Mouse (Mus musculus): ENCODE measurements around the gene Mfsd9. TPM values are rescaled to one million over a fixed set of nuclear protein-coding genes. Genes with fewer than 3 reads are reported as not detected.

Gene Mfsd9
- total and polyA plus RNA-seq, 2 experiments from 2014 or later = 1.2 to 3.5 TPM

DNA sequence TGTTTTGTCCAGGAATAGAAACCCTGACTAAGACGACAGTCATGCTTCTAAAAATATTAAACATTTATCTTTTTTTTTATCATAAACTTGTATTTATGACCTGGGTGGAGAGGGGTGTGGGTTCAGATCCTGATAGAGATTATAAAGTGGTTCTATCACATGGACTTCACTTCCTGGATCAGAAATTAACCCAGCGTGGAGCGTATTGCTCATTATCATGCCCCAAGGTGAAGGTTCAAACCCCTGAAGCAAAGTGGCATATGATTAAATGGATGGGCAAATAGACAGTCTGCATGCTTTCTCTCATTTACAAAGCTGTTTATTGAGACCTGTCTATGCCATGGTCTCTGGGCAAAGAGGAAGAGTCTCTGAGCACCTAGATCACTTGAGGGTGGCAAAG, 13.7 kb downstream of the Mfsd9 start:
- TF ChIP-seq EP300 (IDR thresholded peaks at IDR 0.05; ENCODE audit: low read depth) (no peak), CTCF (IDR thresholded peaks at IDR 0.05; ENCODE audit: low read depth) (no peak)
- H3K4me3 ChIP-seq (ENCODE audit: low read depth, low read length) = no peak overlapping the region
- H3K4me1 ChIP-seq (ENCODE audit: control insufficient read depth, insufficient read depth) = no peaks in the 10 kb centered on the region
- H3K27me3 ChIP-seq (ENCODE audit: control insufficient read depth, insufficient read depth, low read length) = no peaks in the 10 kb centered on the region
- H3K9me3 ChIP-seq (replicated peaks; ENCODE audit: control insufficient read depth, low read length) = peaks cover 12% of the 10 kb centered on the region
- DNase-seq (ENCODE audit: low spot score) = no peak
- no peak overlapping the region for H3K27ac ChIP-seq (ENCODE audit: low read depth)
- no peak overlapping the region for H3K9ac ChIP-seq (replicated peaks; ENCODE audit: low read depth, low read length)
- H3K36me3 ChIP-seq (replicated peaks; ENCODE audit: control insufficient read depth, insufficient read depth, low read length) = peaks cover 38% of the 10 kb centered on the region
- H3K4me2 ChIP-seq (ENCODE audit: low read depth, low read length) = no peak overlapping the region
- WGBS = 75% methylated on average over 3 of the region's 3 CpGs
- no peak for ATAC-seq (ENCODE audit: insufficient read depth, low read depth)

DNA sequence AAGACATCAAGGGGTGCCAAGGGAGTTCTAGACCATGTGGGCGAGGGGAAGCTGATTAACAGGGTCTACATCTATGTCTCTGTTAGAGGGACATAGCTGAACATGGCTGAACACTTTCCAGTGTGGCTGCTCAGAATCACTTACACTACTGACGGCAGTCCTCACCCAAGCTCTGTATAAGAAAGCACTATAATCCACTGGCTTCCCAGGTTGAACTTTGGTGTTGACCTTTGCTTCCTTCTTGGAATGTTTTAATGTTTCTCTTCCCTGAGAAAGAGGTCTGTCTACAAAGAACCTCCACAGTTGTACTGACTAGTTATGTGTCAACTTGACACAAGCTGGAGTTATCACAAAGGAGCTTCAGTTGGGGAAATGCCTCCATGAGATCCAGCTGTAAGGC, 14.4 kb downstream of the Mfsd9 start:
- peaks cover 38% of the 10 kb centered on the region for H3K36me3 ChIP-seq (replicated peaks; ENCODE audit: control insufficient read depth, insufficient read depth, low read length)
- TF ChIP-seq EP300 (IDR thresholded peaks at IDR 0.05; ENCODE audit: low read depth) = no peak
- TF ChIP-seq CTCF (IDR thresholded peaks at IDR 0.05; ENCODE audit: low read depth) = no peak
- no peaks in the 10 kb centered on the region for H3K4me1 ChIP-seq (ENCODE audit: control insufficient read depth, insufficient read depth)
- H3K27ac ChIP-seq (ENCODE audit: low read depth) = no peak overlapping the region
- peaks cover 12% of the 10 kb centered on the region for H3K9me3 ChIP-seq (replicated peaks; ENCODE audit: control insufficient read depth, low read length)
- no peak overlapping the region for H3K4me3 ChIP-seq (ENCODE audit: low read depth, low read length)
- DNase-seq (ENCODE audit: low spot score) (no peak), ATAC-seq (ENCODE audit: insufficient read depth, low read depth) (no peak)
- H3K27me3 ChIP-seq (ENCODE audit: control insufficient read depth, insufficient read depth, low read length) = no peaks in the 10 kb centered on the region
- H3K9ac ChIP-seq (replicated peaks; ENCODE audit: low read depth, low read length) = no peak overlapping the region
- H3K4me2 ChIP-seq (ENCODE audit: low read depth, low read length) = no peak overlapping the region
- 70% methylated on average over 2 of the region's 2 CpGs for WGBS

GRCm38 (mm10) chr1:40774040-40774439, 16.4 kb downstream of the Mfsd9 start:
- H3K9me3 ChIP-seq (replicated peaks; ENCODE audit: control insufficient read depth, low read length) = peaks cover 7% of the 10 kb centered on the region
- peaks cover 21% of the 10 kb centered on the region for H3K36me3 ChIP-seq (replicated peaks; ENCODE audit: control insufficient read depth, insufficient read depth, low read length)
- no peak for ATAC-seq (ENCODE audit: insufficient read depth, low read depth)
- no peak overlapping the region for H3K9ac ChIP-seq (replicated peaks; ENCODE audit: low read depth, low read length)
- H3K27ac ChIP-seq (ENCODE audit: low read depth) = no peak overlapping the region
- TF ChIP-seq EP300 (IDR thresholded peaks at IDR 0.05; ENCODE audit: low read depth) (no peak), CTCF (IDR thresholded peaks at IDR 0.05; ENCODE audit: low read depth) (no peak)
- H3K4me1 ChIP-seq (ENCODE audit: control insufficient read depth, insufficient read depth) = no peaks in the 10 kb centered on the region
- WGBS = 92% methylated on average over 10 of the region's 10 CpGs
- H3K27me3 ChIP-seq (ENCODE audit: control insufficient read depth, insufficient read depth, low read length) = no peaks in the 10 kb centered on the region
- no peak overlapping the region for H3K4me3 ChIP-seq (ENCODE audit: low read depth, low read length)
- H3K4me2 ChIP-seq (ENCODE audit: low read depth, low read length) = no peak overlapping the region
- DNase-seq (ENCODE audit: low spot score) = no peak

DNA sequence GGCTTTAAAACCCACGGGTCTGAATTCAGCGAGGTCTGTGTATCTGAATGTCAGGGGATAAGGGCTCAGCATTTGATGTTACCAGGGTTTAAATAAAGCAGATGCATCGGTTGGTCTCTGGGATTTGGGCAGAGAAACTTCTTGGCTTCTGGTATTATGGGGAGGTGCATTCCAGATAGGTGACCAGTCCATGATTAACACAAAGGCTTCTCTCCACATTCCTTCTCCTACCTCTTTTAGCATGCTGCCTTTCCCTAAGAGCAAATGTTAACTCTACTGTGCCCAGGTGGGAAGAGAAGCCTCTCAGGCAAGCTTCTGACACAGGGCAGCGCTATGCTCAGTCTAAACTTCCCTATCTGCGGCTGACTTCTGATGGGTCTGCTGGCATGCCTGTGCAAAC, 17.3 kb downstream of the Mfsd9 start:
- H3K4me1 ChIP-seq (ENCODE audit: control insufficient read depth, insufficient read depth) = no peaks in the 10 kb centered on the region
- WGBS = 62% methylated on average over 5 of the region's 5 CpGs
- DNase-seq (ENCODE audit: low spot score) = no peak
- TF ChIP-seq EP300 (IDR thresholded peaks at IDR 0.05; ENCODE audit: low read depth) (no peak), CTCF (IDR thresholded peaks at IDR 0.05; ENCODE audit: low read depth) (no peak)
- no peak overlapping the region for H3K27ac ChIP-seq (ENCODE audit: low read depth)
- no peak overlapping the region for H3K9ac ChIP-seq (replicated peaks; ENCODE audit: low read depth, low read length)
- peaks cover 14% of the 10 kb centered on the region; the same call in 1 of the 2 replicates for H3K36me3 ChIP-seq (replicated peaks; ENCODE audit: control insufficient read depth, insufficient read depth, low read length)
- ATAC-seq (ENCODE audit: insufficient read depth, low read depth) = no peak
- H3K9me3 ChIP-seq (replicated peaks; ENCODE audit: control insufficient read depth, low read length) = no peaks in the 10 kb centered on the region
- H3K27me3 ChIP-seq (ENCODE audit: control insufficient read depth, insufficient read depth, low read length) = no peaks in the 10 kb centered on the region
- no peak overlapping the region for H3K4me2 ChIP-seq (ENCODE audit: low read depth, low read length)
- H3K4me3 ChIP-seq (ENCODE audit: low read depth, low read length) = no peak overlapping the region

DNA sequence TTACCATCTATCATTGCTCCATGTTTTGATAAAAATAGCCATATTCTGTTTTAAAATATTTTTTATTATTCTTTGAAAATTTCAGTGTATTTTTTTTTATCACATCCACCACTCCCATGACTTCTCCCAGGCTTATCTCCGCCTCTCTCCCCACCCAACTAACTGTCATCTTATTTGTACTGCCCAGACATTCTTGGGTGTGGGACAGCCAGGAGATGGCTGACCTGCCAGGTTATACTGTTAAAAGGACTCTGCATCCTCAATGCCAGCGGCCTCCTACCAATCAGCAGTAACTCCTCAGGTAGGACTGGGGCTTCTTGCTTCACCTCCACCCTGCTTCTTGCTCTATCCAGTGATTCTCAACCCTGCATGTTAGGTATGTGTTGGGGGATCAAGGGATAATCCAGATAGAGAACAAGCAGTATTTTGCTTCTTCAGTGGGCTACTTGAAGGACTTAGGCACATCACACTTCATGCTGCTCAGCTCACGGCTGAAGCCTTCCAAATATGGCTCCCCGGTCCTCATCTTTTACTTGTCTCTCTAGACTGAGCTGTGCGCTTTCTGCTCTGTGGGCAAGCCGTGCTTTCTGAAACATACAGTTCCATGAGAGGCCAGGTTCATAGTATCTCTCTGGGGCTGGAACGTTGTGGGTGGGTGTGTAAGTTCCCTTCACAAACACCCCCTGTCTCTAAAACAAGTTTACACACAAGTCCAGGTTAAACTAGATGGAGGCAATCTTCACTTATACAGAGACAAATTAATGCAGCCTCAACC, 19.1 kb downstream of the Mfsd9 start:
- H3K4me3 ChIP-seq (ENCODE audit: low read depth, low read length) = no peak overlapping the region
- peaks cover 10% of the 10 kb centered on the region; the same call in 1 of the 2 replicates for H3K36me3 ChIP-seq (replicated peaks; ENCODE audit: control insufficient read depth, insufficient read depth, low read length)
- no peak overlapping the region for H3K9ac ChIP-seq (replicated peaks; ENCODE audit: low read depth, low read length)
- H3K4me1 ChIP-seq (ENCODE audit: control insufficient read depth, insufficient read depth) = no peaks in the 10 kb centered on the region
- WGBS = 87% methylated on average over 7 of the region's 7 CpGs
- DNase-seq (ENCODE audit: low spot score) (no peak), ATAC-seq (ENCODE audit: insufficient read depth, low read depth) (no peak)
- TF ChIP-seq EP300 (IDR thresholded peaks at IDR 0.05; ENCODE audit: low read depth) = no peak
- TF ChIP-seq CTCF (IDR thresholded peaks at IDR 0.05; ENCODE audit: low read depth) = no peak
- H3K4me2 ChIP-seq (ENCODE audit: low read depth, low read length) = no peak overlapping the region
- no peaks in the 10 kb centered on the region for H3K27me3 ChIP-seq (ENCODE audit: control insufficient read depth, insufficient read depth, low read length)
- H3K9me3 ChIP-seq (replicated peaks; ENCODE audit: control insufficient read depth, low read length) = no peaks in the 10 kb centered on the region
- no peak overlapping the region for H3K27ac ChIP-seq (ENCODE audit: low read depth)
